Mouse (Mus musculus) retina, adult 2 months (tissue): ENCODE results near the gene Lmbrd2.

Experiments
- DNase-seq: peaks from one replicate; pipeline ENCODE4 v3.0.0-alpha.2; 2012; ENCODE audit warnings: low read depth, low spot score

Gene Lmbrd2

DNA sequence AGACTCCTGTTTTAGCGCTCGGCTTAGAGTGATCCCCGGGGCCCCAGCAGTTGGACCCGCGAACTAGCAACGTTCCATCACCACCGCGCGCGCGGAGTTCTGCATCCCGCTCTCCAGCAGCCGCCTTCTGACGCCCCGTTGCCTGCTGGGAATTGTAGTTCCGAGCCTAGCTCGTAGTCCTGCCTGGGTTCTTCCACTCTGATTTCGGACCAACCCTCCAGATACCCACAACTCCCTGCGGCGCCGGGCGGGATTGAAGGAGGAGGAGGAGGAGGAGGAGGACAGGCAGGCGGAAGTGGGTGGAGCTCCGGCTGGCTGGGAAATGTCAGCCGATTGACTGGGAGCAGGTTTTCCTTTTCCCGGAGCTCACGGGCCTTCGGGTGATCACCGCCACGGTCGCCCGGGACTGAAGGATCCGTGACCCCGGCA is at the start of gene Lmbrd2:
TSS of gene Lmbrd2 (plus strand) at position 299 of the 429 bp plus-strand sequence.
- peak; percentile 92 for DNase-seq

DNA sequence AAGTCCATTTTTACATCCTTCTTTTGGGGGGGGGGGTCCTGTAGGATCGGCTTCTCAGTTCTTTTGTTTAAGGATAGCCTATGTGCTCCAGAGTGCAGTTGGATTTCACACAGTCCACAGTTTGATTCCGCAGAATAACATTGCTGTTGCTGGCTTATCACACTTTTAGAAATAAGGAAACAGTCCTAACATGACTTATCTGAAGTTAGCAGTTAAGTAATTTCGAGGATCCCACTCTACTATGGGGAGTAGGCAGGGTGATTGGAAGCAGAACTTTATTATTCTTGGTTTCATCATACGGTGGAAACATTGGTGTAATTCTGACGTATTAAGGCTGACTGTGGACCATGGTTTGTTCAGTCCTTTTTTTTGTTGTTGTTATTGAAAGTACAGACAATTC is 49.7 kb upstream of the Lmbrd2 start:
- DNase-seq = no peak

DNA sequence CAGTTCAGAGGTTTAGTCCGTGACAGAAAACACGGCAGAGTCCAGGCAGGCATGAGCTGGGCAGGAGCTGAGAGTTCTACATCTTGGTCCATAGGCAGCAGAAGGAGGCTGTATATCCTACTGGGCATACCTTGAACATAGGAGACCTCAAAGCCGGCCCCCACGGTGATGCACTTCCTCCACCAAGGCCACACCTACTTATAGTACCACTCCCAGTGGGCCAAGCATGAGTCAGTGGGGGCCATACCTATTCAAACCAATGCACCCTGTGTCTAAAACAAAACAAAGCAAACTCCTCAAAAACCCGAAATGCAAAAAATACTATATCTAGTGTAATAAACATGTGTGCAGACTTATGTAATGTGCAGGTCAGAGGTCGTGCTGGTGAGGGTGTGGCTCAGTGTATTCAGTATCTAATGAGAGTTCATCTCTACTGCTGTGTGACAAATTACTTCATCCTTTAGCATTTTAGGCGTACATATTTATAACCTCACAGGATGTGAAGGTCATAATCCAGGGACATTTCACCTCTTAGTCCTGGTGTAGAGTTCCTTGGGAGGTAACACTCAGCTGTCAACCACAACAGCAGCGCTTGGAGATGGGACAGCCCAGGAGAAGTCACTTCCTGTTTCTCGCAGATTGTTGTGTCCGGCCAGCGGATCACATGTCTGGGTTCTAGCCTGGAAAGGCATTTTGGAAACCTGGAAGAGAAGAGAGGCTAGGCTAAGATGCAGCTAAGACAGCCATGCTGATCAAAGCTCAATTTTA is 46.6 kb upstream of the Lmbrd2 start:
- DNase-seq = no peak

DNA sequence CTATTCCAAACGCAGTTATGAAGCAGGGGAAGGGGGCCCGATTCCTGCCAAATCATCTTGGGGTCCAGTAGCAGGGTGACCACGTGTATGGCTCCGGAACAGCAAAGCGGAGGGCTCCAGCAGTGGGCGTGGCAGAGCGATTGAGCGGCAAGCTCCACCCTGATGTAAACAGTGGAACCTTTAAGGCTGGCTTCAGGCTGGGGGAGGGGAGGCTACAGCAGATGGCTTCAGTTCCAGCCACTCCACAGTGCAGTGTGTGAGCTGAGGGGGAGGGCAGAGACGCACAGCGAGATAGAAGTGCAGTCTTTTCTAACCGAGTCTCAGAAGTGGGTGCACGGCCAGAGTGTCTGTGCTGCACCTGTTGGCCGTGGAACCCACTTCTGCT is 46.0 kb upstream of the Lmbrd2 start:
- DNase-seq = no peak

DNA sequence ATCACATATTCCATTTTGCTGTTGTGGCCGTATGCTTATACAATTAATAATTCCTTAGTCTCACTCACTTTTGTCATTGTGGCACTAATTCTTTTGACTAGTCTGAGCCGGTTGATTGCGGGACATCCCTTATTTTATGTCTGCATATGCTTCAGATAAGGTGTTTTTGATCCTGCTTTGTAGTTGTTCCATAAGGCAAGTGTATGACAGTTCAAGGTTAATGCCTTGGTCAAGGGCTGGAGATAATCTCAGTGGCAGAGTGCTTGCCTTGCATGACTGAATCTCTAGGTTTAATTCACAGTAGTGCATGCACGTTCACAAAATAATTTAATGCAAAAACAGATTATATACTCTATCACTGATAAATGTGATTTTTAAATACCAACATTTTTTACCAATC is 43.5 kb upstream of the Lmbrd2 start:
- peak; percentile 53 for DNase-seq

DNA sequence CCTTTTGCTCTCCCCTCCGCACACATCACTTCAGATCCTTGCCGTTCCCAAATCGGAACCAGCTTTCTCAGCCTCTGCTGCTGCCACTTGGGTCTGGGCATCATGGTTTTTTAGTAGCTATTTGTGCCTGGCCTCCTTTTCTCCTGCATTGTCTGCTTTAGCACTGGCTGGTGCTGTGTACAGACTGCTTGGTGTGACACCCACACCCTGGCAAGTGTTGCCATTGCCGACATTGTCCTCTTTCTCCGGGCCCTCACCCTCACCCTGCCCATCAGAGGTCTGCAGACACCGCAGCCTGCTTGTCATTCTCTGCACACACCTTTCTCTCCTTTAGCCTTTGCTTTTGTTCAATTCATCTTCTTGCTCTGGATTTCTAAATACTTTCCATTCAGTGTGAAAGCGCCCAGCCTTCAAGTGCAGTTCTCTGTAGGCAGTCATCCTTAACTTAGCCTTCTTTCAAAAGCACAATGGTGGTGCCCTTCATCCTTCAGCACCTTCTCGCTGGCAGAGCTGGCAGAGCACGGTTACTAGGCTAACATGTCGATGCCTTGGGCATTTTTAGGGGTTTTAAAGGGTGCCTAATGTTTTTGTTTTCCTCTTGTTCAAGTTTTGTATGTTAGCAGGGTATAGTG is 39.8 kb upstream of the Lmbrd2 start:
- DNase-seq = no peak

DNA sequence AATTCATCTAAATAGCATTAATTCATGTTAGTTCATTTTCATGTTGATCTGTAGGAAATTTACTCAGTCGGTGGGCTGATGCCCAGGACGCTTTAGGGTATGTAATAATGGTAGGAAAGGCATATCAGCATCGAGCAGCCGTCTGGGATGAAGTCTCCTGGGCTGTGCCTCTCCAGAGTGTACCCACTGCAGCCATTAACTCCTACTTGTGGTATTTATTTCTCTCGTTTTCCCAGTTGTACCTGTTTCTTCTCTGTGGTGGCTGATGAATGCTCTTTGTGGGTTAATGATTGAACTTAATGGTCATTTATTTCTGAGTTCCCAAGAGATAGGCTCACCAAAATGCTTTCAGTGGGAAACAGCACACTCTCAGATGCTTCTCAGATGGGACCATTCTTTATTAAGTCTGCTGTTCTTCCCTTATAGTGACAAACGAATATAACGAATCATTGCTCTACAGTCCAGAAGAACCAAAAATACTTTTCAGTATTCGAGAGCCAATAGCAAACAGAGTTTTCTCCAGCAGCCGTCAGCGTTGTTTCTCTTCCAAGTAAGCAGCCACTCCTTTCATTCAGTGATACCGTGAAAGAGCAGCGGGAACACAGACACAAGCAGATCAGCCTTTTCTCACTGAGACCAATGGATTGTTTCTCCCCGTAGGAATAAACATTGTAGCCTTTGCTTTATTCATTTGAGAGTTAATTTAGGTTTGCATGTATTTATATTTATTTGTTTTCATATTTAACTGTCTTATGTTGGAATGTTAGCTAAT is 33.9 kb upstream of the Lmbrd2 start:
- DNase-seq = no peak

DNA sequence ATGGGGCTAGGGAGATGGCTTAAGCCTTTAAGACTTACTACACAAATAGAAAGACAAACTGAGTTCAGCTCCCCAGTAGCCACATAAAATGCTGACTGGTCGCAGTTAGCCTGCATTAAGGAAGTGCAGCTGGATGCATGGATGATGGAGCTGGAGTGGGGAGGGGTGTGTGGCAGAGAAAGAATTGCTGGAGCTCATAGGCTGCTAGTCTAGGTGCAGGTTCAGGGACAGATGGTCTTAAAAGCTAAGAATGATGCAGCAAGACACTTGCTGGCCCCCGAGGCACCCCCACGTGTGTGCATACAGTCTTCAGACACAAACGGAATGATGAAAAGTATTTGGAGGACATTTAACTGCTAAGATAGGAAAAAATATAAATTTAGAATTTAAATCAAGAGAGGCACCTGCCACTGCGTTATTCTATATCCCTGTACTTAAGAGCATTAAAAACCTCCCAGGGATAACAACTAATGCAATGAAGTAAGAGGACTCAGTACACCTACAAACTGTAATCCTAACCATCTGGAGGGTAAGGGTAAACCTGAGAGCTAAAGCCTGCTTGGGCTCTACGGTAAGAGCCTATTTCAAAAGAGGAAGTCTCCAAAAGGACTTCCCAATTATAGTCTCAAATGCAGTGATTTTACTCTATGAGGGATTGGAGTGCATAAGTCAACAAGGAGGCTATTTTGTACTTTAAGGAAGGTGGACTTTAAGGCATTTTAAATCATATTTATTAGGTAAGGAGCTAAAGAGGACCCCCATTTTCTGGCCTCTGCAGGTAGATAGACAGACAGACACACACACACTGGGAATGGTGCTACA is 29.6 kb upstream of the Lmbrd2 start:
- DNase-seq = peak; percentile 74

DNA sequence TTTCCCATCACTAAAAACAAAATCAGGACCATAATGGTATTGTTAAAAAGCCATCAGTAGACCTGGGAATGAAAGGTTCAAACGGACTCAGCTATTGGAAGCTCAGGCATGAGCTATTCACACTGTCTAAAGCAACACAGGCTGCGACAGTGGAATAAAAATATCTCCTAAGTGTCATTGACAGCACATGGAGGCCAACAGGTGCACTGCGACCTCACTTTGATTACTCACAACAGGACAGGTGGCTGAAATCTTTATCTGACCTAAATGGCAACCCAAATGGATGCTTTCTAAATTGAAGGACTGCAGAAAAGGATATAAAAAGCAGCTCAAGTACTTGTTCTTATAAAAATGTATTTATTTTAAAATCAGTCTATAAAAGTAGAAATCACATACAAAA is 28.7 kb upstream of the Lmbrd2 start:
- DNase-seq = no peak

DNA sequence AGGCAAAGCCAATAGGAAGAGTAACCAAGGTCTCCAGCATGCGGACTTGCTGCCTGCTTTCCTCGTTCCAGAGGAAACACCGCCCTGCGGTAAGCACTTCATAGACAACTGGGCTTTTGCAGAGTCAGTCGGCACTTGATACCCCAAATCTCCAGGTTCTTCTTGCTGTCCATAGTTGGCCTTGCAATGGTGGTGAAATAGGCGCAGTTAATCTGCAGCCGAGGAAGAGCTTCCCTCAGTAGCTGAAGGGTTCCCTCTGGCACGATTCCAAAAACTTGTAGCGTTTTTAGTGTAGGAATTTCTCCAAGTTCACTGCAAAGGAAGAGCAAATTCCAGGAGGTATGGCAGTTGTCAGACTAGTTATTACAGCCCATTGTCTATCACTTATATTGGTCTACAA is 26.8 kb upstream of the Lmbrd2 start:
- no peak for DNase-seq

DNA sequence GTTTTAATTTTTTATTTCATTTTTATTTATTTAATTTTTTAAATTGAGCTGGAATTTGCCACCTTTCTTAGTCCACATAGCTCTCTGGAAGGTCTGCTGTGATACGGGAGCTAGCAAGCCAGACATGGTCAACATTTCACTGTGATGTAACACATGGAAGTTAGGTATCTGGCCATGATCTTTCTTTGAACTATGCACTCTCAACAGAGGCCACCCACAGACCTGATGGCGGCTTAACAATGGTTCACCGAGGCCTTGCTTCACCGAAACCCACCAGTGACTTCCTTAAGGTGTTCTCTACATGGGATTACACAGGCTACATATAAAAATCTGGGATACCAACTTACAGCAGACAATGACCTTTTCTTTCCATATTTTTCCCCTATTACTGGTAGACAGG is 26.2 kb upstream of the Lmbrd2 start:
- no peak for DNase-seq

DNA sequence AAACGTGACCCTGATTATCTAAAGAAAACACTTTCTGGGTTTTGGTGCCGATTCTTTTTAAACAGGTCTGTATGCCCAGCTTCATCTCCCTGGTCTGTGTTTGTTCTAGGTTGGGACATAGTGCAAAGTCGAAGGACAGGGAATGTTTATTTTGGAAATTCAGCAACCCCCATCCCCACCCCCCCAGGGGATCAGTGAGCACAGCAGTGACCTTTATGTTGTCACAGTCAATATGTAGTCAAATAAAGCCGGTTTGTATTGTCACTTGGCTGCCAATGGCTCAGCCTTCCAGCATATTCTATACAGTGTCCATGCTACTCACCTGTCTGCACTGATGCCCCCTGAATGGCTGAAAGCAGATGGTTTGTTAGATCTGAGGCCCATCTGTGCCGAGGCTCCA is 25.8 kb upstream of the Lmbrd2 start:
- no peak for DNase-seq

DNA sequence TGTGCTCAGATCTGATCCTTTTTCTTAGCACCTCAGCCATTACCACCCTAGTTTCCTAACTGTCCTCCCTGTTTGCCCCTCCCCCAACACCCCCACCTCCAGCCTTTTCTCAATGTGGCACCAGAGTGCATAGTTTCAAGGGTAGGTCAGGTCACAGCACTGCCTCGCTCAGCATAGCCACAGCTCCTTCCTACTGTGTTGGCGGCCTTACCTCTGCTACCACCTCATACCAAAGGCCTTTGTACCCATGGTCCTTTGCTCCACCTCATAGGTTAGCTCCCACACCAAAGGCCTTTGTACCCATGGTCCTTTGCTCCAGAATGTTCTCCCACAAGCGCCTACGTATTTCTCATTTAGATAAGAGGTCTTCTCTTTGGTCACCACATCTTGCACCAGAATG is 21.5 kb upstream of the Lmbrd2 start:
- DNase-seq = no peak

DNA sequence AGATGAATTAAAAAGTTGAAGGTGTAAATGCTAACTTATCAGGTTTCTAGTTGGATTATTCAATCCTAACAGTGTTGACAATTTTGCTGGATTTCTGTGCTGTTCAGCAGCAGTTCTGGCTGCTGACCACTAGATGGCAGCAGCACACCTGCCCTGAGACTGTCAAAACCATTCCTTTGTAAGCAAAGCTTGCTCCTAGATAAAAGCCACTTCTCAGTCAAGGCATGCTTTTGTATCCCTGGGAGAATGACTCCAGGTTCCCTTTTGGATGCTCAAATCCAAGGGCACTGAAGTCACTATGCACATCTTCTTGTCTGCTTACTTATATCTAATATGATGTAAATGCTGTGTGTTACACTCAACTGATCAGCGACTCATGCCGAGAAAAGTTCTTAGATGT is 20.3 kb upstream of the Lmbrd2 start:
- DNase-seq = no peak

DNA sequence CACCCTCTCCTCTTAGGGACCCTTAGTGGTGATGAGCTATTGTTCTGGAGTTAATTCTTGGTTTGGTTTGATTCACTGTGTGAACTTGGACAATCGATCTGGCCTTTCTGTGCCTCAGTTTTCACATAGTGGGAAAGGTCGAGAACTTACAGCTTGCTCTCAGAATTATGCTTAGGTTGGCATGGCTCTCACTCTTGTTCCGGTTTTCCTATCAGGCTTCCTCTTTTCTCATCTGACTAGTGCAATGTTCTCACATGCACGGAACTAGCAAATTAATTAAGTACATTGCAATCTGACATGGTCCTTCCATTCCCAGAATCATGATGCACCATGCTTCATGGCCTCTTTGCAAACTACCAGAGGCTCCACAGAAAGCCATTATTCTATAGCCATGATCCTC is 17.4 kb upstream of the Lmbrd2 start:
- DNase-seq = no peak

DNA sequence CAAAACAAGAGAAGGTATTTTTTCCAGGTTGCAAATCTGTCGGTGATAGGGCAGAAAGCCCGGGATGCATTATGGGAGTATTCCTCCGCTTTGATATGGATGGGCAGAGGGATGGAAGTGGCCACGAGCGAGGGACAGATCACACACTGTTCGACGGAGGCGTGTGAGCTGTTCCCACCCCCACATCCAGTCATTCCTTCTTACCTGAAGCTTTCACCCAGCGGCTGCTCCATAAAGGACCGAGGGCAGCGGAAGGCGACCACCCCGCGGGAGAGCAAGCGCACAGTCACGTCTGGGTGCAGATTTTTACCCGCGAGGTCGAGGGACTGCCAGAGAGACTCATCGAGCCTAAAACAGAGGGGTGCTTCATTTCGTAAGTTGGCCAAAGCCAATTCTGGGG is 15.5 kb upstream of the Lmbrd2 start:
- no peak for DNase-seq

DNA sequence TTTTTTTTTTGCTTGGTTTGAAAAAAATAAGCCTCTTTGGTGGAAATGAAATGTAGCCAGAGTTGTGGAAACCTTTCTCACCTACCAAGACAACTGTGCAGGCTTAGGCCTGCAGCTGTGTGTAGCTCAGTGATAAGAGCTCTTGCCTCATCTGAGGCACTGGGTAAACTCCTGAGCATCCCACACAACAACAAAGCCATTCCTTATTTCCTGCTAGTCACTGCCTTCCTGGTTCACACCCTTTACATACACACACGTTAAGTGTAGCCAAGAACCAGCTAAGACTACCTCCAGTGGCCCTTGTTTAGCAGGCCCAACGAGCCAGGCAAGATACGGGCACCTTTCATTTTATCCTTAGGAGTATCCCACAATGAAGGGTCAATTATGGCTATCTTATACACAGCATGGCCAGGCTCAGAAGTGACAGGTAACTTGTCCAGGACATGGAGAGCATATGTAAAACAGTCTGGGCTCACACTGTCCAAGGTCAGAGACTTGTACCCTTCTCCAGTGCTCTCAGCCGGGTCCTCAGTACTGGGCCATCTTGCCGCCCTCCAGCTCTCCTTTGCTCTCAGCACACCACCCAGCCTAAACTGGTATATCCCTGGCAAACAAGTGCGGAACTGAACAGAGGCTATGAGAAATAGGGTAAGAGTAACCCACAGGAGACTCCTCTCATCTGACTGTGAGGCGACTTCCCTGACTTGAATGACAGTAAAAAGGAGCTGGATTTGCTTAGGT is 13.1 kb upstream of the Lmbrd2 start:
- DNase-seq = no peak

DNA sequence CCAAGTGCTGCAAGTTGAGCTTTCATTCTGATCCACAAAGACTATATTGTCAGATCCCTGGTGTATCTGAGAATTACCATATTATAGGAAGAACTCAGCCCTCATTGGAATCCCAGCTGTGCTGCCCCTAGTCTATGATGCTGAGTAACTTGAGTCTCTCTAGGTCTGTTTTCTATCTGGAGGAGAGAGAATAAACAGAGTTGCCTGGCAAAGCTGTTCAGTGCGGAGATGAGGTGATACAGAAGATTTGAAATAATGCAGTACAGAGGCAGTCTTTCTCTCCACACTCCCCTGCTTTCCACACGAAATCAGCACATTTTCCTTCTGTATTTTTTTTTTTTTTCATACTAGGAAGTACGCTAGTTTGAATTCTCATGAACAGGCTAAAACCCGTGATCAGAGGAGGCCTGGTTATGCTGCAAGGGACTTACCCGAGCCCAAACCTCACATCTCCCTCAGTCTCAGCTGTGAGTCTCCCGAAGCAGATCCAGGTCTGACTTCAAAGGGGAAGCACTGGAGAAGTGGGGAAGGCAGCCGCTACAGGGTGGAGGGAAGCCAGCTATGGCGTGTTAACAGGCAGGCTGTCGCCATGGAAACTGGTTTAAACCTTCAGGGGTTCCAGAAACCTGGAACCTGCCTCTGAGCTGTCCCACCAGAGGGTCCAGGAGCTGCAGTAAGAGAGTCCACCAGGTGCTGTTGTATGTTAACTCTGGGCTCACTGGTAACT is 9.4 kb upstream of the Lmbrd2 start:
- DNase-seq = no peak

DNA sequence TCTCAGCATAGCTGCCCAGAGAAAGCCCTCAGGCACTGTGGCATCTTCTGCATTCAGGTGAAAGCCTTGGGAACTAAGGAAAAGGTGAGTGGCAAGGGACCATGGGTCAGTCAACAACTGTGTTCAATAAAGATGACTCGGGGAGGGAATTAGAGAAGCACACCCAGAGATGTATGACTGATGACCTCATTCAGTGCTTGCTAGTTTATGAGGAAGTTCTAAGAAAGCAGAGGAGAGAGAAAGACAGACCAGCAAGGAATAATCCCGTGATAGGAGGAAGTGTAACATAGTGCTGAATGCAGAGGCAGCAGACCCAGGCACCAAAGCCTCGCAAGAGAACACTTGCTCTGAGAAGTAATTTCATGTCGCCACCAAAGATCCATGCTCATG is 8.9 kb upstream of the Lmbrd2 start:
- DNase-seq = no peak

DNA sequence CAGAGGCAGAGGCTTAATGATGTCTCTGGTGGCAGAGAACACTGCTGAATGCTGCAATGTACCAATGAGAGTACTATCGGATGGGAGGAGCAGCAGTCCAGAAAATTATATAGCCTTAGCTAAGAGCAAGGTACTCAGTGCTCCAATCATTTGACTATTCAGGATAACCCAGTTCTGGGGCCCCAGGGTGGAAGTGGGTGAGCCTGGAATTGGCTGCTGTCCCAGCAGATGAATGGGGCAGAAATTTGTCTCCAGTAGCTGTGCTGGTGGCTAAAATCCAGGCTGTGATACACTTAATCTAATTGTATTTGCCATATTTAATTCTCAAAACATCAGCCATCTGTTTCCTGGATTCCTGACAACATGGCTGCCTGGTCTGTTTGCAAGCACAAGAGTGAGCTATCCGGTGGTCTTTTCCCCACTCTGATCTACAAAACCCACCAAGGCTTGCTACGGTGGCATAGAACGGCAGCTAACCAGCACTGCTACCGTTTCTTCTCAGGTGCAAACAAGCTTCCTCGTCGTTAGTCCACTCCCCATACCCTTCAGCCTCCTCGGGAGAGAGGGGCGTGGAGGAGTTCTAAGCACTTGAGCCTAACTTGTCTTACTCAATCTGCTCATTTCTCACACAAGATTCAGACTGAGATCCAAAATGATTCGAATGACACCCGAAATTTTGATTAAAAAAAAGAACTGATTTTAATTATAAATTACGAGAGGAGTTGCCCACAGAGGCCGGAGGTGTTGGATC is 7.5 kb upstream of the Lmbrd2 start:
- DNase-seq = no peak
